Mouse (Mus musculus) heart, embryonic 14.5 days (tissue): ENCODE data around the gene Clstn3. TPM values are rescaled to one million over a fixed set of nuclear protein-coding genes. Genes with fewer than 3 reads are reported as not detected.

Source experiments
- ATAC-seq: fragments of 200-750 bp; cut with Nextera tagmentation; 2 replicates; pipeline ENCODE4 v1.8.0; 2017; ENCODE audit warnings: low read depth, moderate TSS enrichment; ENCODE audit not compliant: insufficient number of reproducible peaks, insufficient read depth, low FRiP score
- H3K27ac ChIP-seq, 2 experiments: fragments of 200-500 bp in 1 of 2; fragments of 300-500 bp in 1 of 2; sonication (generic) in 1 of 2; replicated peaks in 1 of 2; 2 replicates each; pipeline ENCODE4 v1.5.1; 2012 to 2014; ENCODE audit warnings: low read depth in 2 of 2, low read length in 2 of 2, control low read depth in 1 of 2, mild to moderate bottlenecking in 1 of 2, mixed read lengths in 1 of 2; ENCODE audit not compliant: control insufficient read depth in 1 of 2, insufficient read depth in 1 of 2
- H3K27me3 ChIP-seq: fragments of 300-500 bp; sonication (generic); 2 replicates; pipeline ENCODE4 v1.6.1; 2014; ENCODE audit warnings: mild to moderate bottlenecking, low read length, control low read depth; ENCODE audit not compliant: control insufficient read depth, insufficient read depth
- H3K36me3 ChIP-seq: fragments of 300-500 bp; sonication (generic); 2 replicates; pipeline ENCODE4 v1.6.1; 2014; ENCODE audit warnings: mild to moderate bottlenecking, control low read depth, low read length, mixed read lengths; ENCODE audit not compliant: control insufficient read depth, insufficient read depth
- H3K4me1 ChIP-seq, 2 experiments: fragments of 200-500 bp in 1 of 2; fragments of 300-500 bp in 1 of 2; sonication (generic) in 1 of 2; 2 replicates each; pipeline ENCODE4 v1.6.1; 2012 to 2014; ENCODE audit warnings: low read length in 2 of 2, control low read depth in 1 of 2, mixed read lengths in 1 of 2; ENCODE audit not compliant: control insufficient read depth in 2 of 2, insufficient read depth in 2 of 2
- H3K4me2 ChIP-seq: fragments of 300-500 bp; sonication (generic); 2 replicates; pipeline ENCODE4 v1.6.1; 2014; ENCODE audit warnings: mild to moderate bottlenecking, low read length
- H3K4me3 ChIP-seq, 2 experiments: fragments of 200-500 bp in 1 of 2; fragments of 300-500 bp in 1 of 2; sonication (generic) in 1 of 2; 2 replicates each; pipeline ENCODE4 v1.5.1; 2012 to 2014; ENCODE audit warnings: low read length in 2 of 2, mild to moderate bottlenecking in 2 of 2, control low read depth in 1 of 2, low read depth in 1 of 2, moderate library complexity in 1 of 2; ENCODE audit not compliant: control insufficient read depth in 1 of 2, insufficient read depth in 1 of 2
- H3K9ac ChIP-seq: fragments of 300-500 bp; sonication (generic); 2 replicates; pipeline ENCODE4 v1.6.1; 2014; ENCODE audit warnings: mild to moderate bottlenecking, low read length
- H3K9me3 ChIP-seq: fragments of 300-500 bp; sonication (generic); 2 replicates; pipeline ENCODE4 v1.6.1; 2016; ENCODE audit warnings: low read length, control low read depth; ENCODE audit not compliant: control insufficient read depth
- WGBS: fragments of 180-500 bp; shearing (Covaris S2); extraction: QIAGEN DNeasy Blood & Tissue Kit; methylation state at CpG from one replicate; pipeline ENCODE4 v1.1.7; 2014; 5-methylcytosine and 5-hydroxymethylcytosine counted together
- polyA plus RNA-seq: library from polyadenylated mRNA; unstranded; fragments of >200 nt; fragmentation: Nextera tagmentation; extraction: Ambion mirVana; gene quantifications from 2 replicates; pipeline ENCODE4 v1.2.1, GENCODE M21; 2014

Clstn3 gene
- polyA plus RNA-seq, 1 experiment from 2014 or later = 1.5 TPM

DNA sequence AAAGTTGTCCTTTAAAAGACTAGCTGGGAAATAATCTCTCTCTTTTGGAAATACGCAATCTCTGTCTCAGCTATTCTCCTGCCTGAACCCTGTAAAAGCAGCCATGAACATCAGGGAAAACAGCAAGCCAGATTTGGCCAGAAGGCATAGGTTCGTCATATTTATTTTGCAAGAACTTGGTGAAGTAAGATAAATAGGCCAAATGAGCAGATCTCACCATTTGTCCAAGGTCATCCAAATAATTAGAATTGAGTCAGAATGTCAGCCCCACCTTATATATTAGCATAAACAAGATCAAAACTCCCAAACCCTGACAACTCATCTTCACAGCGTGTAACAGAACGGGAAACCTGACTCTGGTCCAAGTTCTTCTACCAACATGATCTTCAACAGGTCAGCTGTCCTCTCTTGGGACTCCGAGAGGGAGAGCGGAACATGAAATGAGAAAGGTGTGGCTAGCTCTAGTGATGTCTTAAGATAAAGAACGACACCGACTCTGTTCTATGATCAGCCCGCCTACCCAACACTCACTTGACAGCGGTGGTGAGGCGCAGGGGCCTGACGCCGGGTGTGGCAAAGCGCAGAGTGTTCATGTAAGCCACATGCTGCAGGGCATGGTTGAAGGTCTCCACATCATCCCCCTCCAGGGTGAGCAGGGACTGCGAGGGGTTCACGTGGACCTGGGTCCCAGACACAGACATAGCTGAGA, 15.5 kb downstream of the Clstn3 start:
- H3K9me3 ChIP-seq = no peaks in the 10 kb centered on the region
- no peaks in the 10 kb centered on the region for H3K4me1 ChIP-seq
- H3K4me2 ChIP-seq = no peak overlapping the region
- no peak overlapping the region for H3K4me3 ChIP-seq
- H3K36me3 ChIP-seq = no peaks in the 10 kb centered on the region
- H3K9ac ChIP-seq = no peak overlapping the region
- ATAC-seq = no peak
- 88% methylated on average over 16 of the region's 16 CpGs for WGBS
- H3K27me3 ChIP-seq = no peaks in the 10 kb centered on the region; the same call in 1 of the 2 replicates
- H3K27ac ChIP-seq = no peak overlapping the region

DNA sequence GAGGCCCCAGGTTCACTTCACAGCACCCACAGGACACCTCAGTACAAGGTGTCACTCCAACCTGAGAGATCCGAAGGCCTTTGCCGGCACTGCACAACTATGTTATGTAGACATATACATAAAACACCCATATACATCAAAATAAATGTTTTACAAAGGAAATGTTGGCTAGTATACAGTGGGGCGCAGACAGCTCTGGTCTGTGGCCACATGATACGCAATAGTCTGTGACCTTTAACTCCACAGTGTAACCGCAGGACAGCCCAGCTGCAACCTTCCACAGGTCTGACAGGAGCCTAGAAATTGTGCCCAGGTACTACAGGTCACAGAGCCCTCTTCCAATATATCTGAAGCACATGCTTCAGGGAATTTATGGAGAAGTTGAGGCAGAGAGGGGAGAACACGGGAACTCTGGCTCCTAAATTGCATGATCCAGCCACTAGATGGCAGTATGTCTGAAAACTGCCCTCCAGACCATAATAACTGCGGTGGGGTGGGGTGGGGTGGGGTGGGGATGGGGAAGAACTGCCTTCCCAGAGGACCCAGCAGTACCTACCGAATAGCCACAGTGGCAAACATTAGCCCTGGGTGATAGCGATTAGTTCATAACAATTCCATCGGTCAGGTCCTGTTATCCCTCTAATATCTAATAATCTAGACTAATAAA, 16.3 kb downstream of the Clstn3 start:
- Histone ChIP-seq H3K36me3 (no peaks in the 10 kb centered on the region), H3K9me3 (no peaks in the 10 kb centered on the region), H3K4me3 (no peak overlapping the region), H3K4me1 (no peaks in the 10 kb centered on the region), H3K9ac (no peak overlapping the region), H3K27ac (no peak overlapping the region), H3K27me3 (no peaks in the 10 kb centered on the region; the same call in 1 of the 2 replicates), H3K4me2 (no peak overlapping the region)
- ATAC-seq = no peak
- 70% methylated on average over 10 of the region's 10 CpGs for WGBS

- 68% methylated on average over 2 of the region's 2 CpGs for WGBS
- H3K36me3 ChIP-seq = no peaks in the 10 kb centered on the region
- H3K9me3 ChIP-seq = no peaks in the 10 kb centered on the region
- no peaks in the 10 kb centered on the region; the same call in 1 of the 2 replicates for H3K27me3 ChIP-seq
- H3K9ac ChIP-seq = no peak overlapping the region
- ATAC-seq = no peak
- no peak overlapping the region for H3K4me3 ChIP-seq
- H3K4me2 ChIP-seq = no peak overlapping the region
- H3K27ac ChIP-seq = no peak overlapping the region
- H3K4me1 ChIP-seq = no peaks in the 10 kb centered on the region
Observed at GRCm38 (mm10) chr6:124447356-124447755, 17.2 kb downstream of the Clstn3 start.

- no peaks in the 10 kb centered on the region; the same call in 1 of the 2 replicates for H3K27me3 ChIP-seq
- 91% methylated on average over 9 of the region's 9 CpGs for WGBS
- no peak overlapping the region for H3K4me2 ChIP-seq
- no peaks in the 10 kb centered on the region for H3K9me3 ChIP-seq
- no peak for ATAC-seq
- no peak overlapping the region for H3K4me3 ChIP-seq
- H3K27ac ChIP-seq = no peak overlapping the region
- H3K9ac ChIP-seq = no peak overlapping the region
- no peaks in the 10 kb centered on the region for H3K36me3 ChIP-seq
- no peaks in the 10 kb centered on the region for H3K4me1 ChIP-seq
Observed at GRCm38 (mm10) chr6:124446459-124446858, 18.1 kb downstream of the Clstn3 start.

- H3K36me3 ChIP-seq = no peaks in the 10 kb centered on the region
- no peak for ATAC-seq
- no peaks in the 10 kb centered on the region for H3K4me1 ChIP-seq
- H3K4me3 ChIP-seq = no peak overlapping the region
- H3K27ac ChIP-seq = no peak overlapping the region
- no peak overlapping the region for H3K4me2 ChIP-seq
- H3K9me3 ChIP-seq = no peaks in the 10 kb centered on the region
- 89% methylated on average over 2 of the region's 2 CpGs for WGBS
- no peaks in the 10 kb centered on the region; the same call in 1 of the 2 replicates for H3K27me3 ChIP-seq
- H3K9ac ChIP-seq = no peak overlapping the region
Observed at GRCm38 (mm10) chr6:124446024-124446423, 18.6 kb downstream of the Clstn3 start.

- H3K4me1 ChIP-seq = no peaks in the 10 kb centered on the region
- no peaks in the 10 kb centered on the region for H3K9me3 ChIP-seq
- H3K4me3 ChIP-seq = no peak overlapping the region
- no peak overlapping the region for H3K4me2 ChIP-seq
- H3K27ac ChIP-seq = no peak overlapping the region
- ATAC-seq = no peak
- WGBS = 76% methylated on average over 2 of the region's 2 CpGs
- H3K27me3 ChIP-seq = no peaks in the 10 kb centered on the region
- H3K36me3 ChIP-seq = no peaks in the 10 kb centered on the region
- no peak overlapping the region for H3K9ac ChIP-seq
Observed at GRCm38 (mm10) chr6:124443338-124443737, 21.3 kb downstream of the Clstn3 start.

- no peak overlapping the region for H3K27ac ChIP-seq
- H3K9me3 ChIP-seq = no peaks in the 10 kb centered on the region
- no peak overlapping the region for H3K4me3 ChIP-seq
- H3K36me3 ChIP-seq = no peaks in the 10 kb centered on the region
- 78% methylated on average over 7 of the region's 7 CpGs for WGBS
- no peak overlapping the region for H3K9ac ChIP-seq
- H3K27me3 ChIP-seq = peaks cover 41% of the 10 kb centered on the region
- no peak overlapping the region for H3K4me2 ChIP-seq
- no peak for ATAC-seq
- no peaks in the 10 kb centered on the region for H3K4me1 ChIP-seq
Observed at GRCm38 (mm10) chr6:124436245-124436644, 28.3 kb downstream of the Clstn3 start.
